Mouse (Mus musculus): ENCODE measurements at regions not wholly inside any gene's neighbourhood (a gene's known extent, or its start where the extent isn't known, plus 50 kb on each side); places are given as distances from the start of the nearest gene placed in this dataset.

DNA sequence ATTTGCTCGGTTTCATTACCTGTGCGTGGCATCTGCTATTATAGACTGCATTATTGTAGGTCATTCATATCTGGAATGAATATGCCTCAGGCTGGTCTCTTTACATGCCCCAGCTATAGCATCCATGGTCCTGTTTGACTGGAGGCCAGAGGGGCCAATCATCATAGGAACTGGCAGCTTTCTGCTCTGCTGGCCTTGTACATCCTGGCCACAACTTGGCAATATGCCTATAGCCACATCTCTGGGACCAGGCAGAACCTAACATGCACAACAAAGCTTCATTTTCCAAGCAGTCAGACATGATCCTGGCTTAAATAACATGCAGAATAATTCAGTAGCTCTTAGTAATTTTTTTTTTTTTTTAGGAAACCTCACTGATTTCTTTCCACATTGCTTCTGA is 227.6 kb upstream of the B3gat1 start:
- TF ChIP-seq POLR2A (IDR thresholded peaks at IDR 0.05; ENCODE audit: low read depth, low read length) (no peak), CTCF (conservative IDR thresholded peaks at IDR 0.05; ENCODE audit: insufficient read depth, insufficient read length, low read depth, low read length) (no peak)
